Mouse (Mus musculus) olfactory bulb, adult 2 months (tissue): ENCODE measurements at regions not wholly inside any gene's neighbourhood (a gene's known extent, or its start where the extent isn't known, plus 50 kb on each side); places are given as distances from the start of the nearest gene placed in this dataset.

Experiments used
- CTCF ChIP-seq: fragments of 200-500 bp; IDR thresholded peaks from 2 replicates; pipeline ENCODE4 v1.5.1; 2012; ENCODE audit warnings: low read depth, mild to moderate bottlenecking, low read length, moderate library complexity; ENCODE audit not compliant: insufficient read depth
- POLR2A ChIP-seq: fragments of 200-500 bp; IDR thresholded peaks from 2 replicates; pipeline ENCODE4 v1.6.1; 2012; ENCODE audit warnings: mild to moderate bottlenecking, low read depth, low read length, moderate library complexity; ENCODE audit not compliant: insufficient read depth

DNA sequence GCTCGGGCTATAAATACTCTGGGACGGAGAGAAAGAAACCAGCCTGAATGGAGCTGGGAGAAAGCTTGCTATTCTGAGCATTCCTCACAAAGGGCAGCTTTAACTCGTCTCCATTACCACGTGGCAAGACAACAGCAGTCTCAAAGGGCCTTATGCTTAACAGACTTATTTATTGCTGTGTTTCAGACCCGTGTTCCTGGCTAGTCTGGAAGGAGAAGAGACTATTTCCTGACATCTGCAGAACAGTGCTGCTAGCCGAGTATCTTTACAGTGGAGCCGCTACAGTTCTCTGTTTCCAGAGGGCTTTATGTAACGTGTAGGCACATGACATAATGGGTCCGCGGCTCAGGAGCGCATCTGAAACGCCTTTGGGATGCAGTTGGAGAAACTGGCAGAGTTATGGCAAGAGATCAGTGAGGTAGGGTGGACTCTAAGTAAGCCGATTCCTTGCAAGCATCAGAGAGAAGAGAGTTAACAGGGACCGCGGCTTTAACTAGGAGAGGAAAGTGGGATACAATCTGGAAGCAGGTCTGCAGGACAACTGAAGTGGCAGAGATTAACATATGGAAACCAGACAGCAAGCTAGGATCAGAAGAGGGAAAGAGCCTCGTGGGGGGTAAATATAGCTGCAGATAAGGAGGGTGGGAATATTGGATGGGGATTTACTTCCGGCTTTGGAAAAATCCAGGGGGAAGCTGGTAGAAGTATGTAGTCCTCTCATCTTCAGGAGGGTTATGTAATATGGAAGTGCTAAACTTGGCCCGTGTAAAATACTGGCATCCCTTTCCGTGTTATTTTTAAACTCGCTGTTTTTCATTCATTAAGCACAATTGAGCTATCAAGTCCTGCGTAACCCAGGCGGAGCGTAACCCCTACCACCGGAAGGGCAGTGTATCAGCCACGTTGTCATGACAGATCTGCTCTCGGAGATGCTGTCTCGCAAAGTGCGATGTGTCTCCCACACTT is 229.3 kb upstream of the Prickle1 start:
- TF ChIP-seq CTCF (no peak), POLR2A (no peak)
